Mouse (Mus musculus) liver (tissue): ENCODE results near the gene Gm45208.
"Not testable (repeated sequence)": the region's sequence is repeated elsewhere in the genome, so short reads cannot be mapped to it uniquely, and the experiment has no call there.

Experiments used
- DNase-seq: peaks from one replicate; pipeline ENCODE4 v3.0.0-alpha.2; 2020; ENCODE audit warnings: mixed read lengths

Gm45208 gene

GRCm38 (mm10) chrX:7728215-7728921 is 6.3 kb downstream of the Gm45208 start, which contains the start of gene Praf2:
Gene Praf2, plus strand, starts transcription at chrX:7728439.
- peak; percentile 82 for DNase-seq

- DNase-seq, result no peak
These were observed 6.8 kb downstream of the Gm45208 start for GRCm38 (mm10) chrX:7728922-7729265.

GRCm38 (mm10) chrX:7733571-7734156 is 11.6 kb downstream of the Gm45208 start:
- DNase-seq, result peak; percentile 83

DNA sequence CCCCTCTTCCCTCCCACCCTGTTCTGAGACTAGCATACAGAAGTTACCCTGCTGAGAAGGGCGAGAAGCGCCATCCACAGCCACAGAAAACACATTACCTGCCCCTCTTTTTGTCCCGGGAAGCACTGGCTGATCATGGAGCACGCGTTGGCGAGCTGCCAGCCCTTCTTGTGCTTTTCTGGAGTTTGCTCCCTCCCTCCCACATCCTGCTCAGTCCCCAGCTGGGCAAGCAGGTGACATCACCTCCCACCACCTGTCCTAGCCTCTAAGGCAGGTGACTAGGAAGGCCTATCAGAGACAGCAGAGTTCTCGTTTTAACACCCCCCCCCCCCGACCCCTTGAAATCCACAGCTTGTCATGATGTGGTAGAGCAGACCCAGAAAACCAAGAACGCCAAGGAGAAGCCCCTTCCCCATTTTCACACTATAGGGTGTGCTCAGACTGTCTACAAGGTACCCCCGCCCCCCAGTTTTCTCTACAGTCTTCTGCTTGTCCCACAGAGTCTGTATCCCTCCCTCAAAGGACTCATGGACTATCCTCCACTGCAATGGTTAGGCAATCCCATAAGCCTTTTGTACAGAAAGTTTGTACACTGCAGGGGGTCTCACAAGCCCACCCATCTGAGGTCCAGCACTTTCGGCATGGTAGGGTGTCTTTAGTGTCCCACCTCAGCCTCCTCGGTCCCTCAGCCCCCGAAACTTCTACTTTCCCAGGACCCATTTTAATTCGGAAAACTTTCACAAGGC is 17.5 kb downstream of the Gm45208 start:
- DNase-seq, result peak; percentile 50

GRCm38 (mm10) chrX:7740082-7740819 is 18.2 kb downstream of the Gm45208 start:
- DNase-seq, result no peak

GRCm38 (mm10) chrX:7741103-7741502 is 19.1 kb downstream of the Gm45208 start:
- DNase-seq, result no peak

DNA sequence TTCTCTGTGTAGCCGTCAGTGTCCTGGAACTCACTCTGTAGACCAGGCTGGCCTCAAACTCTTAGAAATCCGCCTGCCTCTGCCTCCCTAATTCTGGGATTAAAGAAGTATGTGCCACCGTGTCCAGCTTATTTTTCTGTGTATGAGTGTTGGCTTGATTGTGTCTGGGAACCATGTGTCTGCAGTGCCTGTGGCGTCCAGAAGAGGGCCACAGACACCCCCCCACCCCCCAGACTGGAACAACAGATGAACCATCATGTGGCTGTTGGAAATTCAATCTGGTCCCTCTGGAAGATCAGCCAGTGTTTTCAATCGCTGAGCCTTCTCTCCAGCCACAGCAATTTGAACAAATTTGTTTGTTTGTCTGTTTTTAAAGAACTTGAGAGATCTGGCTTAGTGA is 21.4 kb downstream of the Gm45208 start:
- DNase-seq, result no peak

GRCm38 (mm10) chrX:7744940-7745339 is 22.9 kb downstream of the Gm45208 start:
- no peak for DNase-seq

DNA sequence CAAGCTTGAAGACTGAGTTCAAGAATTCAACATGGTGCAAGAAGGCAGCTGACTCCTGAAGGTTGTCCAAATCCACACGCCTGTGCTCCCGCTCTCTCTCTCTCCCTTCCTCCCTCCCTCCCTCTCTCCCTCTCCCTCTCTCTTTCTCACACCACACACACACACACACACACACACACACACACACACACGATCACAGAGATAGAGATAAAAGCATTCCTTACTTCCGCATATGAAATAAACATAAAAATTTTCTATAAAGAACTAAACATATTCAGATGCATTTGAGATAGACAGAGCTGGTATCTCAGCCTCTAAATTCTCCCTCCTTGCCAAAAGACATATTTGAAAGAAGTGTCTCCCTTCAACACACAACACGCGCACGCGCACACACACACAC is 23.4 kb downstream of the Gm45208 start:
- DNase-seq, result no peak

- peak; percentile 68 for DNase-seq
These were observed 28.5 kb downstream of the Gm45208 start, which contains the start of gene Ccdc120 for GRCm38 (mm10) chrX:7750432-7751116. Gene Ccdc120, minus strand, starts transcription at chrX:7750905.

GRCm38 (mm10) chrX:7753627-7754026 is 31.6 kb downstream of the Gm45208 start:
- DNase-seq, result not testable (repeated sequence)

- DNase-seq, result peak; percentile 94
These were observed 40.3 kb downstream of the Gm45208 start, which contains the start of gene Tfe3 for GRCm38 (mm10) chrX:7762137-7762920. Gene Tfe3, plus strand, starts transcription at chrX:7762560.

GRCm38 (mm10) chrX:7762921-7763197 is 40.8 kb downstream of the Gm45208 start:
- no peak for DNase-seq

GRCm38 (mm10) chrX:7763631-7764393 is 41.8 kb downstream of the Gm45208 start:
- DNase-seq, result peak; percentile 25

DNA sequence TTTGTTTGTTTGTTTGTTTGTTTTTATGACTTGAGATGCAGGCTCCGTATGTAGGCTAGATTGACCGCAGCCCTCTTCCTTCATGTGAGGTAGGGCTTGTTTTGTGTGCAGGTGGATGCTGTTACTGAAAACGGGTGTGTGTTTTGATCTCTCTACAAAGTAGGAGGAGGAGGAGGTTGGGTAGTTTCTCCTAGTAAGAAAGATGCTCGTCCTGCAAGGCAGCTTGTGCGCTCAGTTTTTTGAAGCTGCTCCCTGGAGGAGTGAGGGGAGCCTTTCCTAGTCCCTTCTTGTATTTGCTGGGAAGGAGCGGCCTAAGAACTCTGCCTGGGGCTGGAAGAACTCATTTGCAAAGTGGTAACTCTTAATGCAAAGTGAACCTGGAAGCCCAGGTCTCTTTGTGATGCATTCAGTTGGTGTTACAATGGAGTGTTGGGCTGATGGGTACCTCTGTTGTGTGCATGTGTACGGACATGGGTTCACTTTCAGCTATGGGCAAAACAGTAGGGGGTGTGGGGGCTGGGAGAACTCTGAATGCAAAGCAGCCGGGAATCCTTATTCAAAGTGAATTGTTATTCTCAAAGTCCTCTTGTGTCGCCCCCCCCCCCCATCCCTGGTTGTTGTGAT is 42.7 kb downstream of the Gm45208 start:
- DNase-seq, result no peak

DNA sequence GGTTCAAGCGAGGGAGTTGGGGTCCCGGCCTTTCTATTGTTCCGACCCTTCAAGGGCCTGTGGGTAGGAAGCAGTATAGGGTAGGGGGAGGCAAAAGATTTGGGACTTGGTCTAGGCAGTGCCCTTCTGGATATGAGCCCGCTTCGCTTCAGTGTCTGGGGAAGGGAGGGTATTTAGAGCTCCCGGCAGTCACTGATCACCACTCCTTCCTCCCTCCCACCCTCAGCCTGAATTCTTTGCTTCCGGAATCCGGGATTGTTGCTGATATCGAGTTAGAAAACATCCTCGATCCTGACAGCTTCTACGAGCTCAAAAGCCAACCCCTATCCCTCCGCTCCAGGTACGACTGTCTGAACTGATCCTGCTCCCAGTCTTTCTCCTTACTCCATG is 43.2 kb downstream of the Gm45208 start:
- DNase-seq, result no peak

GRCm38 (mm10) chrX:7765764-7766163 is 43.7 kb downstream of the Gm45208 start:
- peak; percentile 77 for DNase-seq

- peak; percentile 32 for DNase-seq
These were observed 47.4 kb downstream of the Gm45208 start for GRCm38 (mm10) chrX:7769302-7770017.

DNA sequence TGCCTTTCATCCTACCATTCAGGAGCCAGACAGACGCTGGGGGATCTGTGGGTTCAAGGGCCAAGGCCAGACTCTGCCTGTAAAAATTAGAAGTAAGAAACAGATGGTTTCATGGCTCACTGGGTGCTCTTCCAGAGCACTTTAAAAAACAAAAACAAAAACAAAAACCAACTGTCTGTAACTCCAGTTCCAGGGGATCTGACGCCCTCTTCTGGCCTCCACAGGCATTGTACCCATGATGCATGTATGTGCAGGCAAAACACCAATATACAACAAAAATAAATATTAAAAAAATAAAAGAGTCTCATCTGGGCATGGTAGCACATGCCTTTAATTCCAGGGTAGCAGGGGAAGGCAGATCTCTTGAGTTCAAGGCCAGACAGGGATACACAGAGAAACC is 50.7 kb downstream of the Gm45208 start:
- no peak for DNase-seq
